21 mouse cellular contexts compared by ENCODE assay signal in the genomic region with DNA sequence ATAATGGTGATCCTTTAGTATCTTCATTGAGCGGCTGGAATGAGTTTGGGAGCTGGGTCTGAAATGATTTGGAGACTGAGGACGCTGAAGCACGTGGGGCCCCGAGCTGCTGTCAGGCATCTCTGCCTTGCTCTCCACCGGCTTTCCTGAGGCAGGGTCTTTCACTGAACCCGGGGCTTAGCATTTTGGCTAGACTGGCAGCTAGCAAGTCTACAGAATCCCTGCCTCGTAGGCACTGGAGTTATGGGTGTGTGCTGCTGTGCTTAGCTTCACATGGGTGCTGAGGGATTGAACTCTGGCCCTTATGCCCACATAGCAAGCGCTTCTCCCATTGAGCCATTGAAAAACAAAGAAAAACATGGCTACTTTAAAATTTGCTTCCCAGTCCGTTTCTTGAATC. TPM values are rescaled to one million over a fixed set of nuclear protein-coding genes. Genes with fewer than 3 reads are reported as not detected.
A peak's percentile ranks its signal among the peaks of the same experiment; 100 is the strongest.
DNase-seq lines count a peak whose midpoint lies in the region; ATAC-seq and TF ChIP-seq lines count a peak whose summit lies in the region.
"Had no signal": no experiment of that assay in that cellular context is flagged by ENCODE, and none has a peak within 500 bp of the region (broad histone marks: within the 10 kb centered on the region; RNA-seq: fewer than 3 reads in every experiment).

No protein-coding gene starts in this region.

- H3K4me1 ChIP-seq in heart, embryonic 10.5 days = no peaks in the 10 kb centered on the region
- peaks cover 23% of the 10 kb centered on the region for H3K4me1 ChIP-seq in liver, adult 2 months (ENCODE audit: control insufficient read depth, insufficient read depth, low read length)
- 0 out of 2 replicates have a peak, but pooled peaks cover 11% of the 10 kb centered on the region for H3K4me1 ChIP-seq in liver, embryonic 12.5 days
- no peaks in the 10 kb centered on the region for H3K4me1 ChIP-seq in midbrain, embryonic 11.5 days (ENCODE audit: control insufficient read depth, insufficient read depth, low read length)
- H3K4me1 ChIP-seq in midbrain, embryonic 14.5 days (ENCODE audit: control insufficient read depth, insufficient read depth, low read length) = no peaks in the 10 kb centered on the region

- no peak overlapping the region for H3K9ac ChIP-seq in liver, adult 2 months (ENCODE audit: low read depth, low read length)
- H3K9ac ChIP-seq in liver, embryonic 12.5 days = no peak overlapping the region
- no peak overlapping the region for H3K9ac ChIP-seq in midbrain, embryonic 11.5 days (ENCODE audit: low read length)
- H3K9ac ChIP-seq in midbrain, embryonic 14.5 days (replicated peaks; ENCODE audit: low read length) = no peak overlapping the region

- H3K36me3 ChIP-seq in heart, embryonic 10.5 days = peaks cover 3% of the 10 kb centered on the region; the same call in 1 of the 2 replicates
- no peaks in the 10 kb centered on the region; the same call in 1 of the 2 replicates for H3K36me3 ChIP-seq in liver, adult 2 months (ENCODE audit: control insufficient read depth, insufficient read depth, low read length)
- peaks cover 5% of the 10 kb centered on the region; the same call in 1 of the 2 replicates for H3K36me3 ChIP-seq in liver, embryonic 12.5 days
- H3K36me3 ChIP-seq in midbrain, embryonic 11.5 days (ENCODE audit: control insufficient read depth, insufficient read depth, low read length) = no peaks in the 10 kb centered on the region
- no peaks in the 10 kb centered on the region for H3K36me3 ChIP-seq in midbrain, embryonic 14.5 days (ENCODE audit: control insufficient read depth, insufficient read depth, low read length)

- no peak overlapping the region for H3K27ac ChIP-seq in heart, embryonic 10.5 days
- H3K27ac ChIP-seq in liver, adult 2 months (replicated peaks; ENCODE audit: insufficient read depth, low read depth, low read length) = peak overlapping the region; percentile 80
- H3K27ac ChIP-seq in liver, embryonic 12.5 days = no peak overlapping the region
- no peak overlapping the region for H3K27ac ChIP-seq in midbrain, embryonic 11.5 days (ENCODE audit: low read depth, low read length)
- H3K27ac ChIP-seq in midbrain, embryonic 14.5 days (replicated peaks; ENCODE audit: low read depth, low read length) = no peak overlapping the region

- no peak for TF ChIP-seq POLR2A in liver, adult 2 months (IDR thresholded peaks at IDR 0.05; ENCODE audit: extremely low read depth, insufficient read depth, low read length)

- no peaks in the 10 kb centered on the region for H3K9me3 ChIP-seq in heart, embryonic 10.5 days
- H3K9me3 ChIP-seq in liver, embryonic 12.5 days (replicated peaks) = no peaks in the 10 kb centered on the region
- H3K9me3 ChIP-seq in midbrain, embryonic 11.5 days (ENCODE audit: control insufficient read depth, low read length) = no peaks in the 10 kb centered on the region
- H3K9me3 ChIP-seq in midbrain, embryonic 14.5 days (ENCODE audit: control insufficient read depth, low read length) = no peaks in the 10 kb centered on the region
- H3K9me3 ChIP-seq: G1E had no signal

- peaks cover 23% of the 10 kb centered on the region for H3K79me2 ChIP-seq in liver, adult 2 months (ENCODE audit: control insufficient read depth, insufficient read depth, low read length)

- no peak overlapping the region for H3K4me2 ChIP-seq in liver, embryonic 12.5 days
- H3K4me2 ChIP-seq in midbrain, embryonic 11.5 days = no peak overlapping the region
- H3K4me2 ChIP-seq in midbrain, embryonic 14.5 days (ENCODE audit: low read length) = no peak overlapping the region

- H3K27me3 ChIP-seq in heart, embryonic 10.5 days (ENCODE audit: insufficient read depth, poor library complexity, severe bottlenecking) = no peaks in the 10 kb centered on the region
- no peaks in the 10 kb centered on the region for H3K27me3 ChIP-seq in liver, adult 2 months (ENCODE audit: control insufficient read depth, insufficient read depth, low read length)
- H3K27me3 ChIP-seq in liver, embryonic 12.5 days (replicated peaks) = no peaks in the 10 kb centered on the region
- no peaks in the 10 kb centered on the region for H3K27me3 ChIP-seq in midbrain, embryonic 11.5 days (ENCODE audit: control insufficient read depth, insufficient read depth, low read length)
- H3K27me3 ChIP-seq in midbrain, embryonic 14.5 days (ENCODE audit: control insufficient read depth, insufficient read depth, low read length) = no peaks in the 10 kb centered on the region
- H3K27me3 ChIP-seq: CH12.LX, Patski had no signal

- DNase-seq in heart, adult 11 months = peak; percentile 68
- no peak for DNase-seq in heart, embryonic 10.5 days (ENCODE audit: low spot score)
- DNase-seq in liver, adult 2 months (ENCODE audit: extremely low read depth, low read depth, low spot score) = peak; percentile 46
- DNase-seq in midbrain, embryonic 11.5 days (ENCODE audit: low spot score, missing footprints) = peak; percentile 72
- no peak for DNase-seq in midbrain, embryonic 14.5 days
- DNase-seq: adrenal gland, adult 2 months; adrenal gland, adult 8-10 months; adrenal gland, postnatal 10 days; adrenal gland, postnatal 14 days; adrenal gland, postnatal 25 days; adrenal gland, postnatal 36 days; B cell, adult 2 months; cerebellum, adult 11 months; cerebellum, adult 11-12 months; cerebellum, adult 18-20 months had no signal

- H3K4me3 ChIP-seq in heart, embryonic 10.5 days = no peak overlapping the region
- H3K4me3 ChIP-seq in liver, adult 2 months (ENCODE audit: insufficient read depth, low read depth, low read length) = no peak overlapping the region
- no peak overlapping the region for H3K4me3 ChIP-seq in liver, embryonic 12.5 days
- H3K4me3 ChIP-seq in midbrain, embryonic 11.5 days (ENCODE audit: low read depth, low read length) = no peak overlapping the region
- no peak overlapping the region for H3K4me3 ChIP-seq in midbrain, embryonic 14.5 days (replicated peaks; ENCODE audit: low read depth, low read length)

- ATAC-seq in liver, embryonic 12.5 days = no peak
- no peak for ATAC-seq in midbrain, embryonic 11.5 days (ENCODE audit: low FRiP score)
- ATAC-seq in midbrain, embryonic 14.5 days (ENCODE audit: low FRiP score, low TSS enrichment) = no peak
- ATAC-seq: activated CD4-positive, CD25-positive, alpha-beta regulatory T cell, adult 4 months; CD4-positive, CD25-positive, alpha-beta regulatory T cell, adult 4 months; Patski had no signal

- TF ChIP-seq CTCF in liver, adult 2 months (IDR thresholded peaks at IDR 0.05; ENCODE audit: low read depth, low read length) = no peak

- WGBS in heart, embryonic 10.5 days = 70% methylated on average over 9 of the region's 9 CpGs
- WGBS in liver, adult 2 months = 78% methylated on average over 9 of the region's 9 CpGs
- WGBS in liver, embryonic 12.5 days (ENCODE audit: insufficient replicate concordance) = 71% methylated on average over 9 of the region's 9 CpGs
- WGBS in midbrain, embryonic 11.5 days = 74% methylated on average over 9 of the region's 9 CpGs
- 76% methylated on average over 9 of the region's 9 CpGs for WGBS in midbrain, embryonic 14.5 days

RNA-seq across cellular contexts. Expression of a gene that starts 42.8 kb away (rescaled TPM):
- 11.5 and 18.2 TPM in 2 replicates for polyA plus RNA-seq in heart, embryonic 10.5 days (2016; fragmentation: Nextera tagmentation; extraction: Ambion mirVana)
- total RNA-seq in liver, adult 2 months (2014; rRNA removed) = 30.0 and 30.9 TPM in 2 replicates
- 3.7 and 4.2 TPM in 2 replicates for polyA plus RNA-seq in liver, adult 2 months (2012; rRNA removed)
- 11.4 and 12.1 TPM in 2 replicates for polyA plus RNA-seq in liver, embryonic 12.5 days (2016; fragmentation: Nextera tagmentation; extraction: Ambion mirVana)
- polyA plus RNA-seq in midbrain, embryonic 11.5 days (2014; fragmentation: Nextera tagmentation; extraction: Ambion mirVana) = 11.9 and 15.0 TPM in 2 replicates
- 17.9 and 19.0 TPM in 2 replicates for polyA plus RNA-seq in midbrain, embryonic 14.5 days (2014; fragmentation: Nextera tagmentation; extraction: Ambion mirVana)

Comparison
In these comparisons a context has a peak if more than half of its experiments do, and no peak if none do; other contexts are left out.
1. DNase-seq: peak in heart, adult 11 months (single experiment), liver, adult 2 months (single experiment) and midbrain, embryonic 11.5 days (single experiment); none in heart, embryonic 10.5 days (single experiment) and midbrain, embryonic 14.5 days (single experiment).